Mouse (Mus musculus) heart, embryonic 15.5 days (tissue): ENCODE results near the gene Azi2. TPM values are rescaled to one million over a fixed set of nuclear protein-coding genes. Genes with fewer than 3 reads are reported as not detected.

Experiments
- ATAC-seq: fragments of 200-750 bp; cut with Nextera tagmentation; replicated peaks from 2 replicates; pipeline ENCODE4 v1.8.0; 2017; ENCODE audit warnings: low read depth, moderate TSS enrichment; ENCODE audit not compliant: insufficient number of reproducible peaks, insufficient read depth, low FRiP score
- H3K27ac ChIP-seq: fragments of 300-500 bp; sonication (generic); 2 replicates; pipeline ENCODE4 v1.5.1; 2015; ENCODE audit warnings: mild to moderate bottlenecking, inconsistent platforms
- H3K27me3 ChIP-seq: fragments of 300-500 bp; sonication (generic); 2 replicates; pipeline ENCODE4 v1.6.1; 2015; ENCODE audit warnings: inconsistent platforms
- H3K36me3 ChIP-seq: fragments of 300-500 bp; sonication (generic); 2 replicates; pipeline ENCODE4 v1.6.1; 2015; ENCODE audit warnings: mild to moderate bottlenecking, inconsistent platforms
- H3K4me1 ChIP-seq: fragments of 300-500 bp; sonication (generic); replicated peaks from 2 replicates; pipeline ENCODE4 v1.6.1; 2015; ENCODE audit warnings: inconsistent platforms
- H3K4me2 ChIP-seq: fragments of 300-500 bp; sonication (generic); 2 replicates; pipeline ENCODE4 v1.6.1; 2015; ENCODE audit warnings: inconsistent platforms, mild to moderate bottlenecking, moderate library complexity
- H3K4me3 ChIP-seq: fragments of 300-500 bp; sonication (generic); 2 replicates; pipeline ENCODE4 v1.5.1; 2015; ENCODE audit warnings: mild to moderate bottlenecking, inconsistent platforms
- H3K9ac ChIP-seq: fragments of 300-500 bp; sonication (generic); 2 replicates; pipeline ENCODE4 v1.6.1; 2015; ENCODE audit warnings: mild to moderate bottlenecking, inconsistent platforms
- H3K9me3 ChIP-seq: fragments of 300-500 bp; sonication (generic); replicated peaks from 2 replicates; pipeline ENCODE4 v1.6.1; 2016; ENCODE audit warnings: inconsistent platforms
- WGBS: fragments of 180-500 bp; shearing (Covaris S2); methylation state at CpG from one replicate; pipeline ENCODE4 v1.1.7; 2015; ENCODE audit warnings: mixed read lengths; 5-methylcytosine and 5-hydroxymethylcytosine counted together
- microRNA-seq: library from miRNA; unstranded; fragments of <30 nt; microRNA quantifications from one replicate; pipeline ENCODE4, GENCODE M21; 2016
- polyA plus RNA-seq: library from polyadenylated mRNA; unstranded; fragments of >200 nt; fragmentation: Nextera tagmentation; extraction: Ambion mirVana; gene quantifications from 2 replicates; pipeline ENCODE4 v1.2.1, GENCODE M21; 2015

The Azi2 gene
- polyA plus RNA-seq, 1 experiment from 2014 or later: 62.5 TPM

DNA sequence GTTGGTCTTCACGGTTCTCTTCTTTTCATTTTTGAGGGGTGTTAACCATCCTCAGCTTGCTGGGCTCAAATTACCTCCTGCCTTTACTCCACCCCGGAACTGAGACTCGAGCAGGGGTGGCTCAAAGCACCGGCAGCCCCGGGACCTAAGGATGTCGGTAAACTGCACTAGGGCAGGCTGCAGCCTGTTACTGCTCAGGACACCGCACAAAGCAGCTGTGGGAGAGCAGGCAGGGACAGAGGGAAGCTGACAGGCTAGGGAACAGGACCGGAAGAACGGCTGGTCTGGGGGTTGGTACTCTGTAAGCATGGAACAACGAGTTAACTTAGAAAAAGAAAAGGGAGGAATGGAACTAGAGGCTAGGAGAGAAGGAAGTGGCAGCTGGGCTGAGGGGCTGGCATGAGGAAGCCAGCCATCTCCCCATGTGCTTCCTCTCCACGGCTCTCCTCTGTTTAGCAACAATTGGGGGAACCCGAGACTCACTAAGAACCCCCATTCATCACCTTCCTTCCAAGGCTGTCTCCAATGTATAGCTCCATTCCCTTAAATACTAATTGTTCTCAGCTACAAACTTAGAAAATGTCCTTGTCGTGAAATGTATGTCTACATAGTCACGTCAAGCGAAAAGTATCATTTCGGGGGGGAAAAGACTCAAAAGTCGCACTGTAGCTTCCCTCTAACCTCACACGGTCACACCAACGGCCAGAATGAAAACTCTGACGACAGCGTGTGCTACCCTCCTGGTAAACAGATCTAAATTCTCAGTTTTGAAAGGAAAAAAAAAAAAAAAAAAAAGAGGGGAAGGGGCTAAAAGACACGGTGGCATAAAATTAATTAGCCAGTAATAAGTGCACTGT is 42.5 kb downstream of the Azi2 start:
- Histone ChIP-seq H3K27me3 (no peaks in the 10 kb centered on the region), H3K36me3 (no peaks in the 10 kb centered on the region), H3K4me1 (peaks cover 8% of the 10 kb centered on the region), H3K4me3 (peak overlapping the region; percentile 37), H3K9ac (peak overlapping the region; percentile 31; the same call in 1 of the 2 replicates), H3K9me3 (no peaks in the 10 kb centered on the region), H3K4me2 (peak overlapping the region; percentile 67), H3K27ac (peak overlapping the region; percentile 37; the same call in 1 of the 2 replicates)
- WGBS: 33% methylated on average over 22 of the region's 22 CpGs
- no peak; the same call in 1 of the 2 replicates for ATAC-seq

DNA sequence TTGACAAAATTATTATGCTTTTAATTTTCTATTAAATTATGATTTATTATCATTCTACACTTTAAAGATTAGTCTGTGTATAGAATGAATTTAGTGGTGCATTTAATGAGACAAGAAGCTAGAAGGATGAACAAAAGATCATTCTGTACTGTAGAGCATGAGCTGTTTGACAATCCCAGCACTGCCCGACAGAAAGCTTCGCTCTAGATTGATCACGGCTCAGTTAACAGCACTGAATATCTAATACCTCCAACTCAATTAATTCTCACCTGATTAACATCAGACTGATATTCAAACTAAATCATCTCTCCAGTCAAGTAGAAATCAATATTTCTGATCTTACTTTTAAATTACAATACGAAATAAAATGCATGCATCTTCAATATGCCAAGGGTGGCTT is 43.5 kb downstream of the Azi2 start:
- H3K4me2 ChIP-seq: no peak overlapping the region
- no peak overlapping the region for H3K27ac ChIP-seq
- peaks cover 8% of the 10 kb centered on the region for H3K4me1 ChIP-seq
- 90% methylated on average over 4 of the region's 4 CpGs for WGBS
- H3K4me3 ChIP-seq: no peak overlapping the region
- H3K27me3 ChIP-seq: no peaks in the 10 kb centered on the region
- no peaks in the 10 kb centered on the region for H3K36me3 ChIP-seq
- ATAC-seq: no peak
- no peak overlapping the region for H3K9ac ChIP-seq
- no peaks in the 10 kb centered on the region for H3K9me3 ChIP-seq

GRCm38 (mm10) chr9:118099395-118099794 is 59.1 kb downstream of the Azi2 start:
- Histone ChIP-seq H3K27me3 (no peaks in the 10 kb centered on the region), H3K9me3 (no peaks in the 10 kb centered on the region), H3K4me2 (no peak overlapping the region), H3K4me1 (peaks cover 8% of the 10 kb centered on the region), H3K27ac (no peak overlapping the region), H3K4me3 (no peak overlapping the region), H3K36me3 (no peaks in the 10 kb centered on the region), H3K9ac (no peak overlapping the region)
- no peak for ATAC-seq
- 40% methylated on average over 4 of the region's 4 CpGs for WGBS

- WGBS: 90% methylated on average over 2 of the region's 2 CpGs
- H3K4me2 ChIP-seq: no peak overlapping the region
- peaks cover 8% of the 10 kb centered on the region for H3K4me1 ChIP-seq
- H3K4me3 ChIP-seq: no peak overlapping the region
- H3K9ac ChIP-seq: no peak overlapping the region
- ATAC-seq: no peak
- no peaks in the 10 kb centered on the region for H3K27me3 ChIP-seq
- no peak overlapping the region for H3K27ac ChIP-seq
- no peaks in the 10 kb centered on the region for H3K36me3 ChIP-seq
- H3K9me3 ChIP-seq: no peaks in the 10 kb centered on the region
Observed at GRCm38 (mm10) chr9:118100484-118100883, 60.2 kb downstream of the Azi2 start.

GRCm38 (mm10) chr9:118101802-118102201 is 61.5 kb downstream of the Azi2 start:
- WGBS: 93% methylated on average over 2 of the region's 2 CpGs
- no peak for ATAC-seq
- H3K27me3 ChIP-seq: no peaks in the 10 kb centered on the region
- no peak overlapping the region for H3K27ac ChIP-seq
- no peaks in the 10 kb centered on the region for H3K36me3 ChIP-seq
- H3K4me1 ChIP-seq: peaks cover 5% of the 10 kb centered on the region; the same call in 1 of the 2 replicates
- H3K9ac ChIP-seq: no peak overlapping the region
- H3K4me3 ChIP-seq: no peak overlapping the region
- no peak overlapping the region for H3K4me2 ChIP-seq
- H3K9me3 ChIP-seq: no peaks in the 10 kb centered on the region

DNA sequence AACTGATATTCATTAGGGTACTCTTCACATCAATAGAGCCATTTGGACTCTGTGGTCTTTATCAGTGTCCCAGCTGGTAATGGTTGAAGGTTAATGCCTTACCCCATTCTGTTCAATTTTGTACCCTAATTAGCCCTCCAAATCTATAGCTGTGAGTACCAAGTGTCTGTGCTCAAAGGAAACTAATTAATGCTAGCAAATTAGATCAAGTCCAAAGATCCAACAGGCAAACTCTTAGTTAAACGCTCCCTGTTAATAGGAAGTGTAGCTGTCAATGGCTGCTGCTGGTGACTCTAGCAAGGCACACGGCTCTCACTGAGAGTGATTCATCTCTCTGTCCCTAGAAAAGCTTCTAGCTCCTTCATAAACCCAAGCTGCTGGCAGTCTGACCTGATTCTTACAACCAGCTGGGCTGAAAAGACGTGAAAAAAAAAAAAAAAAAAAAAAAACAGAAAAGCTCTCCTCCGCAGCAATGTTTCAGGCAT is 68.3 kb downstream of the Azi2 start:
- no peak overlapping the region for H3K4me3 ChIP-seq
- H3K4me2 ChIP-seq: no peak overlapping the region
- WGBS: 66% methylated on average over 4 of the region's 4 CpGs
- no peaks in the 10 kb centered on the region for H3K4me1 ChIP-seq
- no peaks in the 10 kb centered on the region for H3K36me3 ChIP-seq
- ATAC-seq: no peak
- no peak overlapping the region for H3K9ac ChIP-seq
- H3K9me3 ChIP-seq: no peaks in the 10 kb centered on the region
- no peak overlapping the region for H3K27ac ChIP-seq
- no peaks in the 10 kb centered on the region for H3K27me3 ChIP-seq

- H3K4me1 ChIP-seq: no peaks in the 10 kb centered on the region
- H3K9ac ChIP-seq: no peak overlapping the region
- H3K9me3 ChIP-seq: no peaks in the 10 kb centered on the region
- H3K27ac ChIP-seq: no peak overlapping the region
- no peak overlapping the region for H3K4me2 ChIP-seq
- no peak for ATAC-seq
- H3K27me3 ChIP-seq: no peaks in the 10 kb centered on the region
- WGBS: 84% methylated on average over 7 of the region's 7 CpGs
- H3K4me3 ChIP-seq: no peak overlapping the region
- 0 out of 2 replicates have a peak, but pooled peaks cover 2% of the 10 kb centered on the region for H3K36me3 ChIP-seq
Observed at GRCm38 (mm10) chr9:118109697-118110359, 69.5 kb downstream of the Azi2 start.

DNA sequence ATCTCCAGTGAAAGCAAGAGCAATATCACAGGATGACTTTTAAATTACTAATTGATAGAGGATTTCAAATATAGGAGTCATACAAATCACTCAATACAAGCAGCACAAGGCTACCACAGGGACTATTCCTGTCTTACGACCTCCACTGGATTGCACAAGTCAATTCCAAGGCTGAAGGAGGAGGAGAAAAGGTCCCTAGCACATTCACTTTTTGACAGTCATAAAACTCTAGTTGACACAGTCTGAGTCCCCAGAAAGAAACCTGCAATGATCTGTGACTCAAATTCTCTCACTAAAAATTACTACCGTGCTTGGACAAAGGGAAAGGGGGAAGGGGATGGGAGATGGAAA is 70.0 kb downstream of the Azi2 start:
- Histone ChIP-seq H3K9ac (no peak overlapping the region), H3K27ac (no peak overlapping the region), H3K4me2 (no peak overlapping the region), H3K27me3 (no peaks in the 10 kb centered on the region), H3K4me1 (no peaks in the 10 kb centered on the region), H3K36me3 (0 out of 2 replicates have a peak, but pooled peaks cover 2% of the 10 kb centered on the region), H3K4me3 (no peak overlapping the region), H3K9me3 (no peaks in the 10 kb centered on the region)
- 78% methylated on average over 2 of the region's 2 CpGs for WGBS
- ATAC-seq: no peak

Small RNAs within 50 kb of the gene (microRNA-seq; reads per million reads assigned to microRNA genes)
- gene Gm22008: not detected

Other genes starting within 250 kb of the Azi2 start
- 30.5 and 47.0 TPM in 2 replicates for gene Cmc1, start 109.7 kb downstream of the Azi2 start, polyA plus RNA-seq